Mouse (Mus musculus) induced T-regulatory cell, adult 2 months (primary cell): ENCODE results near the gene Spred2.

Source experiments
- DNase-seq: peaks from one replicate; pipeline ENCODE4 v3.0.0-alpha.2; 2012; ENCODE audit warnings: low read depth

Spred2 gene

DNA sequence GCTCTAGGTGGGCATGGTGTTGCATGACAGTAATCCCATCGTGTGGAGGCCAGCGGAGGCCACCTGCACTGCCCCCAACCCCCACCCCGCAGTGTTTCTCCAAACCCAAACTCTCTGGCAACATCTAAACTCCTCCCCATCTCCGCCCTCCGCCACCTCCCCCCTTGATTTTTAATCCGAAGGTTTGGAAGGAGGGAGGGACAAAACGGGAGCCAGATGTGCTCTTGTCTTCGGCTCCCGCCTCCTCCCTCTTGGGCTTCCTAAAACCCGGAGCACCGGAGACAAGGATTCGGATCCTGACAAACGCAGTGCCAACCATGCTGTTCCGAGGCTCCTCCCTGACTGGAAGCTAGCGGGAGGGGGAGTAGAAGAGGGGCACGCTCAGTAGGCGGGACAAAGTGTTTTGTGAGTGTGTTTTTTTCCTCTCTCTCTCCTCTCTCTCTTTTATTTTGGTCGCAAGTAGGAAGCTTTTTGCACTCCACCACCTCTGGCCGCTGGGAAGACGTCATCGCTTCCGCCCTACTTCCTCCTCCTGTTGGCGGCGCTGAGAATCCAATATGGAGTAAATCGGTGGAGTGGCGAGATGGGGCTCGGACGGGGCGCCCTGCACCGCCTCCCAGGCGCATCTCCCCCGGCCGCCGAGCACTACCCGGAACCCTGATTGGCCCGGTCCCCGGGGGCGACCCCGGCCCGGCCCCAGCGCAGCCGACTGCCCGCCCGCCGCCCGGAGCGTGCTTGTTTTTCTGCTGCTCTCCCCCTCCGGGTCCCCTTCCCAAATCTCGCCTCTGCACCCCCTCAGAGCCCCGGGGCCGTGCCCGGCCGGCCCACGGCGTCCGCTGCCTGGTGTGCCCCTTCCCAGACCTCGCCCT, at the start of gene Spred2:
Gene Spred2, plus strand, starts transcription at position 488 of the 869 bp plus-strand sequence.
- DNase-seq: peak; percentile 93

DNA sequence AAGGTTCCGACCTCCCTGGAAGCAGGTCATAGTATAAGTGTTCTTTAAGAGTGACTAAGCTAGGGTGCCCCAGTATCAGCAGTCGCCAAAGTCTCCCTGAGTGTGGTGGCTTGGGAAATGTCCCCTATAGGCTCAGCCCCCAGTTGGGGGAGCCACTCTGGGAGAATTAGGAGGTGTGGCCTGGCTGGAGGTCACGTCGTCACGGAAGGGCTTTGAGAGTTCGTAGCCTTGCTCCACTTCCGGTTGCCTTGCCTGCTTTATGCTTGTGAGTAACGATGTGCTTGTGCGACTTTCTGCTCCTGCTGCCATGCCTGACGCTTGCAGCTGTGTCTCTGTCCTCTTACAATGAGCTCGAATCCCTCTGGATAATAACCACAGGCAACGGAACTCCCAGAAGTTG, 48.6 kb upstream of the Spred2 start:
- peak; percentile 6 for DNase-seq

DNA sequence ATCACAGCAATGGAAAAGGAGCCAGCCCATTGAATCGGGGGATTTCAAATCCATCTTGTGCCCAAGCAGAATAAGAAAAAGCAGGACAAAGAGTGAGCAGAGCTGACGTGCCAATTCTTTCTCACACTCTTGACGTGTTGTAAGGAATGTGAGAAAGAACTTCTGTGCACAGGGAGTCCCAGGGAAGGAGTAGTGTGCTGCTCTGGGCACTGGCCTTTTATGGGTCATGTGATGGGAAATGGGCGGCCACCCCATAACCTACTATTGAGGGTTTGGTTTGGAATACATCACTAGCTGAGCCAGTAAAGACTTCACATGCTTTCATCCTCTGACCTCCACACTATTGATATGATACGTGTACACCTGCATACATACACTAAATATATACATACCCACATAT, 48.2 kb upstream of the Spred2 start:
- DNase-seq: no peak

DNA sequence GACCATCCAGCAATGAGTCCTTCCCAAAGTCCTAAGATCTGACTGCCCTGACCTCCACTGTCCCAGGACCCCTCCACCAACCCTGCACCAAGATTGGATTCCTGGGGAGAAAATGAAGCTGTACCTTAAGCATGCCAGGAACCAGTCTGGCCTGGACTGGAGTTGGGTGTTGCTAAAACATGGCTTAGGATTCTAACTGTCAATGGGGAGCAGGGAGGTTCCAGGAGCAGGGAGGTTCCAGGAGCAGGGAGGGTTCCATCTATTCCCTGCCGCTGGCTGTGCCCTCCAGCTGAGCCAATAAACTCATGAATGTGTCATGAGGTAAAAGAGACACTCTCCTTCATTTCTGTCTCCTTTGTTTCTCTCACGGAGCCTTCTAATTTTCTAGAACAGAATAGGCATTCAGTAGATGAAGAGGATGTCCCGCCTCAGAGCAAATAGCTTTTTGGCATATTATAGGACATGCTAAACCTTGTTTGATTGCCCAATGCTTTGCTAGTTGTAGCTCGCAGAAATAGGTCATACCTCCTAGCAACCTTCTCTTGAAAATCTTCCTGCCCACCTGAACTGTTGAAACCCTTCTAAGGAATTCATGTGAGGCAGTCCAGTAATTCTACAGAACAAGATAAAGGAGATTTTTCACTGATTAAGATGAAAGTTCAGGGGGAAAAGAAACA, 46.8 kb upstream of the Spred2 start:
- no peak for DNase-seq

DNA sequence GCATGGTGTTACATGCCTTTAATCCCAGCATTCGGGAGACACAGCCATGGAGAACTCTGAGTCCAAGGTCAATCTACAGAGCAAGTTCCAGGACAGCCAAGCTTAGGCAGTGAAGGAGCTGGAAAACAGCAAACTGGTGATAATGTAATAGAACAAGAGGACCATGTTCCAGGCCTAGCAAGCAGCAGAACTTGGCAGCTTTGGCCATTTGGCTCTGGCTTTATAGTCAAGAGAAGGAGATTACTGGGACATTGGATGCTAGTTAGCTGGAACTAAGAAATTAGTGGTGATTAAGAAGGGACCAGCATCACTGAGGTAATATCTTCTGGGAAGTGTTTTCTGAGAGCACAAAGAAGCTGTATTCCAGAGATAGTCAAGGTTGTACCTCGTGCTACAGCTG, 42.8 kb upstream of the Spred2 start:
- no peak for DNase-seq

DNA sequence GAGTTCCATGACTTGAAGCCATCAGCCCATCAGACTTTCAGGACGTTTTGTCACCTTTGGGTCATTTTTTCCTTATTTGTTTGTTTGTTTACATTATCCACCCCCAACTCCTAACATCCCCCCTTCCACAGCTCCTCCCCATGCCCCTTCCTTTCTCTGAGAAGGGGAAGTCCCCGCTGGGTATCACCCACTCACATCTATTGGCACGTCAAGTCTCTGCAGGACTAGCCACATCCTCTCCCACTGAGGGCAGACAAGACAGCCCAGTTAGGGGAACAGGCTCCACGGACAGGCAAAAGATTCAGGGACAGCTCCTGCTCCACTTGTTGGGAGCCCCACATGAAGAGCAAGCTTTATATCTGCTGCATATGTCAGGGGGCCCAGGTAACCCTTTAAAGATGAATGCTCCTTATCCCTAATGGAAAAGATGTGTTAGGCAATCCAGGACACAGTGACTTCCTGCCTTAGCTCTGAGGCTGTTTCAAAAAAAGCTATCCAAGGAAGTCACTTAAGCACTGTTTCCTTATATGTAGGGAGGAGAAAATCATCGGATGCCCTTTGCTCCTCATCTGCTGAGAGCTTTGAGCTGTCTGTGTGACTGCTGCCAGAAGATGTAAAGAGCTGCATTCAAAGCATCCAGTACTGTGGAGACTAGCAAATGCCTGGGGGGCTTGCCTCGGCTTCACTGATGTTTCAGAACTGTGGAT, 33.3 kb upstream of the Spred2 start:
- peak; percentile 46 for DNase-seq

DNA sequence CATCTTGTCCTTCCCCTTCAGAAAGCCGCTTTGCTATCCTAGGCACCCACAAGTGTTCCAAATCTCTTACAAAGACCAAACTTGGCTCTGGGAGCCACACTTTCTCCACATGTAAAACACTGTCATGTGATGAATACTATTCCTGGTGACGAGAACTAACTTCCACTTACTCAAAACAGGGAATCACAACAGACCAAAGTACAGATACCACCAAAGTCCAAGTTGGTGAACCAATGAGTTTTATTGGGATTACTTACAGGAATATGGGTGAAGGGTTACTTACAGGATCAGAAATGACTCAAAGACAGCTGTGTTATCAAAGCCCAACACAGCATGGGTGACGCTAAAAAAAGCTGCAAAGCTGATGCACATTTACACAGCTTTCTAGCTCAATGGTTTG, 30.9 kb upstream of the Spred2 start:
- DNase-seq: no peak

DNA sequence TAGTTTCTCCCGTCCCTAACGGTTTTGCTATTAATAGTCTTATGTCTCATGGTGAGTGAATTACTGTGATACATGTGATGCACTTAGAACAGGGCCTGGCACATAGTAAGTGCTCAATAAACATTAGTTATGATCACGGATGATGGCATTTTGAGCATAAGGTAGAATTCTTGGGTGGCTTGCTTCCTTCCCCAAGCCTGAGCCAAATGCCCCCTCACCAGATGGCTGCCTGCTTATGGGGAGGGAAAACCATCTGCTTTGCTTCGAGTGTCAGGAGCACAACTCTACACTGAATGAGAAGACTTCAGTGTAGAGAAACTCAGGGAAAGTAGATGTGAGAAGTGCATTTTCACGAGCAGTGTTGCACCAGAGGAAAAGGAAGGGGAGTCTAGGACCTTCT, 24.6 kb upstream of the Spred2 start:
- DNase-seq: no peak

DNA sequence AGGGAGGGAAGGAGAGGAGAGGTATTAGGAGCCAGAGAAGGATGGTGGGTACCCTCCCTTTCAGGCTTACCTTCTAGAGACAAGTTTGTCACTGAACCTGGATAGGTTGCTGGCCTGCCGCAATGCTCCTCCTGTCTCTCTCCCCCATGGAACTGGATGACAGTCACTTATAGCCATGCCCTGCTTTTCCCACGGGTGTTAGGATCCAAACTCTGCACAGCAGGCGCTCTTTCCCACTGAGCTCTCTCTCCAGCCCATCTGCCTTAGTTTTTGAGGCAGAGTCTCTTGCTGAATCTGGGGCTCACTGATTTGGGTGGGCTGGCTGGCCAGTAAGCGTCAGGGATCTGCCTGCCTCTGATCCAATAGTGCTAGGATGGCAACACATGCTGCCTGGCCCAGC, 23.5 kb upstream of the Spred2 start:
- DNase-seq: no peak

DNA sequence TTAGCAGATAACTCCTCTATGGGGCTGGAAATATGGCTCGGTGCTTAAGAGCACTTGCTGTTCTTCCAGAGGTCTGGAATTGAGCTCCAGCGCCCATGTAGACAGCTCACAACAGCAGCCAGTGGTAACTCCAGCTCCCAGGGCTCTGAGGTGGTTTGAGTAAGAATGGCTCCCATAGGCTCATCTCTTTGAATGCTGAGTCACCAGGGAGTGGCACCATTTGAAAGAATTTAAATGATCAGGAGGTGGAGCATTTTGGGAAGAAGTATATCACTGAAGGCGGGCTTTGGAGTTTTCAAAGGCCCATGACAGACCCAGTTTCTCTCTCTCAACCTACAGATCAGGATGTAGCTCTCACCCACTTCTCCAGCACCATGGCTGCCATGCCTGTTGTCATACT, 13.0 kb upstream of the Spred2 start:
- no peak for DNase-seq

DNA sequence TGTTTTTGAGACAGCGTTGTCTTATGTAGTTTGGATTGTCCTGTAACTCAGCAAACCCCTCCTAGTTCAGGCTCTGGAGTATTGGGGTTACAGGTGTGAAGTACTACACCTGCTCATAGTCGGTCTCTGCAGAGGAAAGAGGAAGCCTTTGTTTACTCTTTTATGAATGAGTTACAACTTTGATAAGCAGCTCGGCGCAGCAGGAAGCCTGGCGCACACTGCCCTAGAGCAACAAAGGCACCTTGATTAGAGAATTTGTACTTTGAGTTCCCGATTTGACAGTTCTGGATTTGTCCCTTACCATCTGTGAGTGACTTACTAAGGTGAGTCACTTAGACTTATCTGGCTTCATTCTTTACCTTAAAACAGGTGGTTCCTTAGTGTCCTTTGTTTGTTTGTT, 12.0 kb upstream of the Spred2 start:
- no peak for DNase-seq

DNA sequence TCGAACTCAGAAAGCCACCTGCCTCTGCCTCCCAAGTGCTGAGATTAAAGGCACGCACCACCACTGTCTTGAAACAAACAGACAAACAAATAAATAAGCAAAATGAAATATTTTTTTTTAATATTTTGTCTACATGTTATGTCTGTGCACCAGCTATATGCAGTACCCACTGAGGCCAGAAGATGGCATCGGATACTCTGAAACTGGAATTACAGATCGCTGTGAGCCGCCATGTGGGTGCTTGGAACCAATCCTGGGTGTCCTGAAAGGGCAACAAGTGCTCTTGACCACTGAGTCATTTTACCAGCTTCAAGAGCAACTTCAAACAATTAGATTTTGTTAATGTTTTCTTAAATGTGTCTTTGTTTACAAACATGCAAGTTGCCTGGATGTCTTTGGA, 11.5 kb upstream of the Spred2 start:
- DNase-seq: peak; percentile 36

DNA sequence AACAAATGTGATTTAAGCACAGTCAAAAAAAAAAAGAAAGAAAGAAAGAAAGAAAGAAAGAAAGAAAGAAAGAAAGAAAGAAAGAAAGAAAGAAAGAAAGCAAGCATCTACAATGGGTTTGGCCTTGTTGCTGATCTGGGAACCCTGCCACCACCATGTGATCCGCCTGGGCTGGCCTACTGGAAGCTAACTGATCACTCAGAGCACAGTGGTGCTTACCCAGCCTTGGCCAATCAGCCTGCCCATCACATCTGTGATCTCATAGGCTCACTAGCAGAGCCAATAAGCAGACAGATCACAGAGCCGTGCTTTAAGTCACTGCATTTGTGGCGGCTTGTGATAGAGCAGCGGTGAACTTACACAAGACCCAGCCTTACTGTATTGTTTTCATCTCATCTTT, 10.4 kb upstream of the Spred2 start:
- DNase-seq: no peak

DNA sequence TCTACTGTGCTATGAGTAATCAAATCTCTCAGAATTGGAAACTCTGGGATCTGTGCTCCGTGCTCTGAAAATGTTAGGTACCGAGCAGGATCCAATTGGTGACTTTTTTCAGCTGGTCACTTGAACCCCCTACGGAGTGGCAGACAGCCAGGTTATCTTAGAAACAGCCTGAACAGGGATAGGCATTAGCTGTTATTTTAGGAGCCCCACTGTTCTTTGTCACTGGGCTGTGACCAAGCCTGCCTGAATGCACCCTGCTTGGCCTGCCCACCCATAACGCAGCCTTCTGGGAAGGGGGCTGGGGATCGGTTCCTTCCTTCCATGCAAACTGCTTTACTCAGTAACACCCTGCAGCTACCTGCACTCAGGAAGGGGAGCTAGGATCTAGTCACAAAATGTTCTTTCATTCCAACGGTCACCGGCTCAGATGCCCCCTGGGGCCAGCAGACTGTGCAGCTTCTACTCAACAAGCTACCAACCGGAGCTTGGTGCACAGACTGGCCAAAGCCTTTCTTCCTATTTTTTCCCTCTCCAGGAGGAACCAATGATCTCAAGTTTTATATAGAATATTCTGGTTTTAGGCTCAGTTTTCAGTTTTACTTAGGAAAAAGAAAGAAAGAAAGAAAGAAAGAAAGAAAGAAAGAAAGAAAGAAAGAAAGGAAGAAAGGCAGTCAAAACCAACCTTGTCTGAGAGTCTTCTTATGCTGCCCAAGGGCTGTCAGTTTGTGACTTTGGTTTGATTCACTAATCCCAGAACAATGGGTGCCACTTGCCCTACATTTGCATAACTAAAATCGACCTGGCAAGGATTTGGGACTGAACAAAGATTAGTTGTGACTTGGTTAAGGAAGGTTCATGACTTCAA, 6.6 kb upstream of the Spred2 start:
- DNase-seq: no peak

DNA sequence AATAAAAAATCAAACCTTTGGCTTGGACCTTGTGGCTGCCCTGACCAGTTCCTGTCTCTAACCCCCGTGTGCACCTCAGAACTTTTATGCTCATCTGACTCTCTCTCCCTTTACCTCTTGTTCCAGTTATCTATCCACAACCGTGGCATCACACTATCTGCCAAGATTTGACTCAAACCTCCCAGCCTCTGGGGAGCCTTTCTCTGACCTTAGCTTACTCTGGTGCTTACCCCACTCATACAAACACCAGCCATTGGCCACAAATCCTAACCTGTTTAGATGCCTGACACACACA, 6.0 kb upstream of the Spred2 start:
- DNase-seq: no peak

DNA sequence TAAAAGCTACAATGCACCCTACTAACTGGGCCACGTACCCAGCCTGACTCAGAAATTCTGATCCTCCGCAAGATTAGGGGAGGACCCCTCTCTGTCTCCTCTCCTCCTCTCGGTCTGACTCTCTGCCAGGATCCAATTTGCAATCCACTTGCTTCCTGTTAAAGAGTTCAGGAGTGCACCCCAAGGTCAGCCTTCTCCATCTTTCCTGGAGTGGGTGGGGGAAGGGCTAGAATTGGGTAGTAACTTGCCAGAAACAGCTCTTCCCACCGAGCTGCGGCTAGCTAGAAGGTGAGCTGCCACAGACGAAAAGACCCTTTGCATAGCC, 4.8 kb upstream of the Spred2 start:
- no peak for DNase-seq

DNA sequence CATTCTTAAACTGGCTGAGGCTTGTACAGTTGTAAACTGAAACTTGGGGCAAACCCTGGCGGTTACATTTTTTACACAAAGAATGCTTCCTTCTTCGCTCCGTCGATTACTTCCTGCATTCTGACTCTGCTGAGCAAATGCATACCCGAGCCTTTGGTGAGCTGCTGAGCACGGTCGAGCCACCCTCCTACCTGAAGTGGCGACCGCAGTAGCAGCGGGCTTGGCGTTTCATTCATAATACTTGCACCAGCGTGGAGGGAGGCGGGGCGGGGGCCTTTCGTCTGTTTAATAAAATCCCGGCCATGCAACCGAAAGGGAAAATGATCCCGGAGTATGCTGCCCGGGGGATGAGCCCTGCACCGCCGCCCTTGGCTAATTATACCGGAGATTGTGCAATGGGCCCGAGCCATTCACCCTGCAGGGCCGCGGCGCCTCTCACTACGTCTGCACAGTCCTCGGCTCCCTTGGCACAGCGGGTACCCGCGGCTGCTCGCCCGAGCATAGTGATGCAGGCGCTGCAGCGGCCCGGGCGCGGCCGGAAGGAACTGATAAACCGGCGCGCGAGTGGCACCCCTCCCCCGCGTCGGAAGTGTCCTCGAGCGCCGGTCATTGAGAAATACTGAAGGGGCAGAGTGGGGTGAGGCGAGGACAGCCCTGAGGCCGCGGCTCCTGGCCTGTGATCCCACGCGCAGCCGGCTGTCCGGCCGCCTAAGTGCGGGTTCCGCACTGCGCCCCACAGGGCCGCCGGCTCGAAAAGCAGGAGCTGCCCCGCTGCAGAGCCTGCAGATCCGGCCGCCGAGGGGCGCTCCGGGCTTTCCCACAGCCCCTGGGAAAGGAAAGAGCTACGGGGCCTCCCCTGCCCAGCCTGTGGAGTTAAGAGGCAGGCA, 4.1 kb upstream of the Spred2 start:
- peak; percentile 86 for DNase-seq

DNA sequence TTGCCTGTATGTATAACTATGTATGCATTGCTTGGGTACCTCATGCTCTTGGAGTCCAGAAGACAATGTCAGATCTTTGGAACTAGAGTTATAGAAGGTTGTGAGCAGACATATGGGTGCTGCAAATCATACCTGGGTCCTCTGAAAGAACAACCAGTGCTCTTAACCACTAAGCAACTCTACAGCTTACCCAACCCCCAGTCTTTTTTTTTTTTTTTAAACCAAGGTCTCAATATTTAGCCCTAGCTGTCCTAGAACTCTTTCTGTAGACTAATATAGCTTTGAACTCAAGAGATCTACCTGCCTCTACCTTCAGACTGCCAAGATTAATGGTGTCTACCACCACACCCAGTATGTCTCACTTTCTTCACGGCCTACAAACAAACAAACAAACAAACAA, 2.5 kb upstream of the Spred2 start:
- DNase-seq: no peak

DNA sequence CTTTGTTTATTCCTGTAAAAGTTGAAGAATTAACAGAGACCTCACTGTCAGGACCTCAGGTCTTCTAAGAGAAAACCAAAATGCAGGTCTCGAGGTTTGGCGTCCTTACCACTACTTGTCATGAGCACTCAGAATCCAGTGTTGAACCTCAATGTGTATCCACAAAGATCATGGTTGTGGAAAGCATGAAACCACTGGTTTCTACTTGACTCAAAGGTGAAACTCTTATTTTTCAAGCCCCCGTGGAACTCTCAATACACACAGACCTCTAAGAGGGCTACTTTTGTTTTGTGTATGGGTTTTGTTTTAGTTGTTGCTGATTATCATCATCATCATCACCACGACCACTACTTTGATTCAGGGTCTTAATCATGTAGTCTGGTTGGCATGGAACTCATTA, 2.0 kb upstream of the Spred2 start:
- DNase-seq: peak; percentile 63

DNA sequence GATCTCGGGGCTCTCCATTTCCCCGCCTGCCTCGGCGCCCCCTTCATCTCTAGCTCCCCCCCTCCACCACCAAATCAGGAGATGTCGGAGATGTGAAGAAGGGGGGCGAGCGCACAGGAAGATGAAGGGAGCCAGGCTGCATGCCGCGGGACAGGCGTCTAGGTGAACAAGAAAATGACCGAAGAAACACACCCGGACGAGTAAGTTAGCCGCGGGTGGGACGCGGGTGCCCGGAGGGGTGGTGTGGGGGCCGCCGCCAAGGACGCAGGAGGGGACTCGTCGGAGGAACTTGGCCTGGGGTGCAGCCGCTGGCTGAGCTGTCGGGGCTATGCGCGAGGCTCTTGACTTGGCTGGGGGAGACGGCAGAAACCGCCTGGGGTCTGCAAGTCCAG, 578 bp downstream of the Spred2 start:
- no peak for DNase-seq
